Mouse (Mus musculus) liver, adult 2 months (tissue): ENCODE measurements around the gene Sgpp1. TPM values are rescaled to one million over a fixed set of nuclear protein-coding genes. Genes with fewer than 3 reads are reported as not detected.
A peak's percentile ranks its signal among the peaks of the same experiment; 100 is the strongest.

ENCODE experiments used
- DNase-seq: peaks from one replicate; pipeline ENCODE4 v3.0.0-alpha.2; 2011; ENCODE audit warnings: low read depth, low spot score; ENCODE audit errors: extremely low read depth
- H3K27ac ChIP-seq: fragments of 200-500 bp; replicated peaks from 2 replicates; pipeline ENCODE4 v1.5.1; 2012; ENCODE audit warnings: low read depth, mild to moderate bottlenecking, control low read depth, inconsistent platforms, low read length; ENCODE audit not compliant: insufficient read depth
- H3K27me3 ChIP-seq: fragments of 200-500 bp; 2 replicates; pipeline ENCODE4 v1.6.1; 2012; ENCODE audit warnings: mild to moderate bottlenecking, moderate library complexity, low read length, inconsistent platforms; ENCODE audit not compliant: control insufficient read depth, insufficient read depth
- H3K36me3 ChIP-seq: fragments of 200-500 bp; 2 replicates; pipeline ENCODE4 v1.6.1; 2012; ENCODE audit warnings: low read length, inconsistent platforms; ENCODE audit not compliant: control insufficient read depth, insufficient read depth
- H3K4me1 ChIP-seq: fragments of 200-500 bp; 2 replicates; pipeline ENCODE4 v1.6.1; 2011; ENCODE audit warnings: low read length; ENCODE audit not compliant: control insufficient read depth, insufficient read depth
- H3K4me3 ChIP-seq: fragments of 200-500 bp; 2 replicates; pipeline ENCODE4 v1.5.1; 2011; ENCODE audit warnings: low read depth, mild to moderate bottlenecking, control low read depth, low read length, moderate library complexity; ENCODE audit not compliant: insufficient read depth
- H3K79me2 ChIP-seq: fragments of 200-500 bp; 2 replicates; pipeline ENCODE4 v1.6.1; 2012; ENCODE audit warnings: inconsistent platforms, mild to moderate bottlenecking, low read length, moderate library complexity; ENCODE audit not compliant: control insufficient read depth, insufficient read depth
- H3K9ac ChIP-seq: fragments of 200-500 bp; 2 replicates; pipeline ENCODE4 v1.6.1; 2012; ENCODE audit warnings: low read depth, mild to moderate bottlenecking, control low read depth, inconsistent platforms, low read length
- CTCF ChIP-seq: fragments of 200-500 bp; IDR thresholded peaks from 2 replicates; pipeline ENCODE4 v1.5.1; 2011; ENCODE audit warnings: low read depth, low read length, control low read depth
- POLR2A ChIP-seq: fragments of 200-500 bp; IDR thresholded peaks from 2 replicates; pipeline ENCODE4 v1.6.1; 2011; ENCODE audit warnings: low read length, control low read depth; ENCODE audit not compliant: insufficient read depth; ENCODE audit errors: extremely low read depth
- WGBS: fragments of 180-500 bp; shearing (Covaris S2); methylation state at CpG from one replicate; pipeline ENCODE4 v1.1.7; 2018; 5-methylcytosine and 5-hydroxymethylcytosine counted together
- polyA plus RNA-seq: library from polyadenylated mRNA; depleted of rRNA; stranded (reverse); fragments of >200 nt; gene quantifications from 2 replicates; pipeline ENCODE4 v1.2.3, GENCODE M21; 2012
- total RNA-seq: library from RNA; depleted of rRNA; stranded (reverse); fragments of >200 nt; gene quantifications from 2 replicates; pipeline ENCODE4 v1.2.3, GENCODE M21; 2014

Gene Sgpp1
- total and polyA plus RNA-seq, 2 experiments, result 36.1 to 42.8 TPM

- no peak for TF ChIP-seq POLR2A
- no peak for TF ChIP-seq CTCF
- WGBS, result 51% methylated on average over 3 of the region's 3 CpGs
- no peak overlapping the region for H3K9ac ChIP-seq
Measured at GRCm38 (mm10) chr12:75752077-75752476, 16.5 kb upstream of the Sgpp1 start.

GRCm38 (mm10) chr12:75748574-75748973 is 13.0 kb upstream of the Sgpp1 start:
- H3K27ac ChIP-seq, result no peak overlapping the region
- peaks cover 6% of the 10 kb centered on the region for H3K4me1 ChIP-seq
- no peak overlapping the region for H3K4me3 ChIP-seq
- WGBS, result 71% methylated on average over 4 of the region's 4 CpGs
- H3K9ac ChIP-seq, result no peak overlapping the region
- H3K79me2 ChIP-seq, result no peaks in the 10 kb centered on the region
- TF ChIP-seq CTCF (no peak), POLR2A (no peak)
- no peaks in the 10 kb centered on the region for H3K27me3 ChIP-seq
- peak; percentile 51 for DNase-seq
- no peaks in the 10 kb centered on the region for H3K36me3 ChIP-seq

More at GRCm38 (mm10) chr12:75752077-75752476, 16.5 kb upstream of the Sgpp1 start:
- H3K36me3 ChIP-seq, result no peaks in the 10 kb centered on the region
- DNase-seq, result peak; percentile 40
- no peaks in the 10 kb centered on the region for H3K79me2 ChIP-seq
- no peak overlapping the region for H3K27ac ChIP-seq
- H3K27me3 ChIP-seq, result no peaks in the 10 kb centered on the region
- H3K4me1 ChIP-seq, result no peaks in the 10 kb centered on the region
- H3K4me3 ChIP-seq, result no peak overlapping the region

DNA sequence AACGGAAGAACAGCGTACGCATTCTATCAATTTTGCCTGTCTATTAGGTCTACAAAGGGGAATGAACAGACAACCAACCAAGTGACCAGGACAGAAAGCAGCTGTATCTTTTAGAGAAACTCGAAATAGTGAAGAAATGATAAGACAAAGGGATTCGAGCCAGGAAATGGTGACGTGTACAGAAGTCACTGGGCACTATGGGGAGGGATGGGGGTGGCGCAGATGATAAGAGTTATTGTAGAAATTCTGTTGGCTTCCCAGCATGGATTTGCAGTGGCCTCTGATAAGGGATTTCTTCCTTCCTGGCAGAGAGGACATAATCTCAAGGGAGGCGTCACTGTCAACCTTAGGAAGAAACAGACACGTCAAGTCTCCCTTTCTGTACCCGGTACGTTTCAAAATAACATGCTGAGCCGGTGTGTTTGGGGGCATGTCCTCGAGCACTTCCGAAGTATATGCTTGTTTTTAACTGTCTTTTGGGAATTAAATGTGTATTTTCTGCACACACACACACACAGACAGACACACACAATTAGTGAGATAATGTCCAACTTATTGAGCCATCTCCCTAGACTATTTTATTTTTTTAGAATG is 10.3 kb upstream of the Sgpp1 start:
- TF ChIP-seq CTCF (no peak), POLR2A (no peak)
- H3K79me2 ChIP-seq, result no peaks in the 10 kb centered on the region
- H3K27me3 ChIP-seq, result no peaks in the 10 kb centered on the region
- DNase-seq, result no peak
- H3K4me1 ChIP-seq, result peaks cover 14% of the 10 kb centered on the region
- no peak overlapping the region for H3K4me3 ChIP-seq
- no peaks in the 10 kb centered on the region for H3K36me3 ChIP-seq
- no peak overlapping the region for H3K9ac ChIP-seq
- 68% methylated on average over 14 of the region's 14 CpGs for WGBS
- H3K27ac ChIP-seq, result peak overlapping the region; percentile 78

DNA sequence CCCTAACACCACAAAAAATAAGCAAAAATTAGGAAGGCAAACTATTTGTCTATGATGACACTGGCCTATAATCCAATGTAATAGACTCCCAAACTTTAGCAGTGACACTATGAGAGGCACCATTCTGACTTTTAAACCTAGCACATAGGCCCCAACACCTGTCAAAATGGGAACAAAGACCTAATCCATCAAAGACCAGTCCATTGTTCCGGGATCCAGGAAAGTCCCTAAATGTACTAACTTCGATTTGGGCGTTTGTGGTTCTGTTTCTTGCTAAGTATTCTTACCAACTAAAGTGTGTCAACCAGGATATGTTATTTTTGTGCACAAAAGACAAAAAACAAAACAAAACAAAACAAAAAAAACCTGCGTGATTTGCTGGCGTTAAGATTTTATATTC is 6.6 kb upstream of the Sgpp1 start:
- Histone ChIP-seq H3K27me3 (no peaks in the 10 kb centered on the region), H3K27ac (no peak overlapping the region), H3K79me2 (no peaks in the 10 kb centered on the region), H3K36me3 (no peaks in the 10 kb centered on the region), H3K9ac (no peak overlapping the region), H3K4me1 (peaks cover 21% of the 10 kb centered on the region), H3K4me3 (no peak overlapping the region)
- no peak for TF ChIP-seq CTCF
- TF ChIP-seq POLR2A, result no peak
- WGBS, result 91% methylated on average over 5 of the region's 5 CpGs
- no peak for DNase-seq

- no peaks in the 10 kb centered on the region for H3K79me2 ChIP-seq
- peak overlapping the region; percentile 75 for H3K27ac ChIP-seq
- H3K27me3 ChIP-seq, result no peaks in the 10 kb centered on the region
- TF ChIP-seq CTCF (no peak), POLR2A (no peak)
- no peak overlapping the region for H3K9ac ChIP-seq
- no peak for DNase-seq
- WGBS, result 91% methylated on average over 2 of the region's 2 CpGs
- H3K36me3 ChIP-seq, result no peaks in the 10 kb centered on the region
- H3K4me1 ChIP-seq, result peaks cover 17% of the 10 kb centered on the region
- H3K4me3 ChIP-seq, result no peak overlapping the region
Measured at GRCm38 (mm10) chr12:75741273-75741672, 5.7 kb upstream of the Sgpp1 start.

DNA sequence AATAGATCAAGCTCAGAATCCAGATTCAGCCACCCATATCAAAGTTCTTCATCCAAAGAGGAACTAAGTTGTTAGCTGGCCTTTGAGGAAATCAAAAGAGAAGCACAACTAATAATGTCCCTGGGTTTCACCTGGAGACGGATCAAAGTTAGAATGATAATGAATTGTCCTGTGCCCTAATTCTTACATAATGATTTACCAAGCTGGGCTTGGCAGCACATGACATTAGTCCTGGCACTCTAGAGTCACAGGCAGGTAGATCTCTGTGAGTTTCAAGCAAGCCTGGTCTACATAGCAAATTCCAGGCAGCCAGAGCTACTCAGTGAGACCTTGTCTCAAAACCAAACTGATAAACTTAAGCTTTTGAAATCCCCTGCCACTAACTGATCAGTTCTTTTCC is 4.9 kb upstream of the Sgpp1 start:
- H3K79me2 ChIP-seq, result no peaks in the 10 kb centered on the region
- H3K9ac ChIP-seq, result no peak overlapping the region
- no peak overlapping the region for H3K4me3 ChIP-seq
- H3K4me1 ChIP-seq, result peaks cover 14% of the 10 kb centered on the region
- H3K27me3 ChIP-seq, result no peaks in the 10 kb centered on the region
- TF ChIP-seq POLR2A, result no peak
- TF ChIP-seq CTCF, result no peak
- H3K27ac ChIP-seq, result peak overlapping the region; percentile 75
- WGBS, result 13% methylated on average over 1 of the region's 1 CpGs
- H3K36me3 ChIP-seq, result no peaks in the 10 kb centered on the region
- peak; percentile 95 for DNase-seq
